Mouse (Mus musculus): Measurements from ENCODE around the gene 2210017I01Rik.

Gene 2210017I01Rik

GRCm38 (mm10) chr3:92607392-92607791 lies at the start of gene 2210017I01Rik:
Gene 2210017I01Rik, minus strand, starts transcription at chr3:92607492.
- DNase-seq (ENCODE audit: extremely low spot score), result no peak

DNA sequence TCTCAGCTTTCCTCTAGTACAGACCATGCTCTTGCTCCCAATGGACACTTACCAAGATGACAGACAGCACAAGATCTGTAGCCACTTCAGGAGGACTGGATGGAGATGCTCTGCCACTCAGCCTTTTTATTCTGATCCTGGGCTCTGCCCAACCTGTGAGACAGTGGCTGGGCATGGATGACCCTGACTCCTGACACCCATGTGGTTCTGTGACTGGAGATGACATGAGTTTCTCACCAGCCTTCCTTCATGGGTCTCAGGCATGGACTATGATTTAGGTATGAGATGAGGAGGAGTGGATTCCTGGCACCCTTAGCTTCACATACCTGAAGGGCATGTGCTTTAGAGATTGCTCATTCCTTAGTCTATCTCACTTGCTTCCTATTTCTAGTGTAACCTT lies 49.5 kb upstream of the 2210017I01Rik start, which contains the start of gene Lce1b:
TSS of gene Lce1b (minus strand) at position 101 of the 400 bp plus-strand sequence.
- no peak for DNase-seq (ENCODE audit: extremely low spot score)

DNA sequence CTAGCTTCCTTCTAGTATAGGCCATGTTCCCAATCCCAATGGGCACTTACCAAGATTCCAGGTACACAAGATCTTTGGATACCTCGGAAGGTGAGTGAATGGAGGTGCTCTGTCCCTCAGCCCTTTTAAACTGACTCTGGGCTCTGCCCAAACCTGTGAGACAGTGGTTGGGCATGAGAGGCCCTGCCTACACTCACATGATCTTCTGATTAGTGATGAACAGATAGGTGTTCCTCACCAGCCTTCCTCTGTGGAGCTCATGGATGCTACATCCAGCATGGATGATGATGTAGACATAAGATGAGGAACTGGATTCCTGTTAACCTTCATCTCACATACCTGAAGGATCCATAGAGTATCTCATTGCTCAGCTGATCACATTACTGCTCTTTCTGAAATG lies 40.9 kb upstream of the 2210017I01Rik start, which contains the start of gene Lce1a1:
TSS of gene Lce1a1 (minus strand) at position 101 of the 400 bp plus-strand sequence.
- no peak for DNase-seq (ENCODE audit: extremely low spot score)

GRCm38 (mm10) chr3:92639854-92640253 lies 32.6 kb upstream of the 2210017I01Rik start:
- DNase-seq (ENCODE audit: extremely low spot score), result no peak

GRCm38 (mm10) chr3:92638653-92638991 lies 31.3 kb upstream of the 2210017I01Rik start:
- no peak for DNase-seq (ENCODE audit: extremely low spot score)

GRCm38 (mm10) chr3:92637745-92638652 lies 30.7 kb upstream of the 2210017I01Rik start:
- DNase-seq (ENCODE audit: extremely low spot score), result no peak

GRCm38 (mm10) chr3:92621560-92621959 lies 14.3 kb upstream of the 2210017I01Rik start, which contains the start of gene Lce6a:
Gene Lce6a, minus strand, starts transcription at chr3:92621660.
- DNase-seq (ENCODE audit: extremely low spot score), result no peak

GRCm38 (mm10) chr3:92609804-92610203 lies 2.5 kb upstream of the 2210017I01Rik start:
- DNase-seq (ENCODE audit: extremely low spot score), result no peak

GRCm38 (mm10) chr3:92602169-92602568 lies 5.1 kb downstream of the 2210017I01Rik start:
- DNase-seq (ENCODE audit: extremely low spot score), result no peak

GRCm38 (mm10) chr3:92600456-92600855 lies 6.8 kb downstream of the 2210017I01Rik start:
- DNase-seq (ENCODE audit: extremely low spot score), result no peak

DNA sequence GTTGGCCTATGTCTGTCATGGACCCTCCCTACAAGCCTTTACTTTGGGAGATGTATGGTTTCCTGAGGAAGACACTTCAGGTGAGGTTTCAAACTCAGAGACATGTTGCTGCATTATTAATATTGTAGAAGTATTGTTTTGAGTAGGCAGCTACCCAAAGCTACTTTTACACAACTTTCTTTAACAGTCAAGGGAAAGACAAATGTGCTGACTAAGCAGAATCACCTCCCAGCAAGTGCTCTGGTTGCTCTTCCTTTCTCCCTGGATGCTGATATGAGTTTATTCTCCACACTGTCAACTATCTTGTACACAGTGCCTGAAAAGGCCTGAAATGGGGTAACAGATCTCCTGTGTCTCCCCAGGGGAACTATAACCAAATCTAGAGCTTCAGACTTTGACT lies 7.3 kb downstream of the 2210017I01Rik start:
- no peak for DNase-seq (ENCODE audit: extremely low spot score)

DNA sequence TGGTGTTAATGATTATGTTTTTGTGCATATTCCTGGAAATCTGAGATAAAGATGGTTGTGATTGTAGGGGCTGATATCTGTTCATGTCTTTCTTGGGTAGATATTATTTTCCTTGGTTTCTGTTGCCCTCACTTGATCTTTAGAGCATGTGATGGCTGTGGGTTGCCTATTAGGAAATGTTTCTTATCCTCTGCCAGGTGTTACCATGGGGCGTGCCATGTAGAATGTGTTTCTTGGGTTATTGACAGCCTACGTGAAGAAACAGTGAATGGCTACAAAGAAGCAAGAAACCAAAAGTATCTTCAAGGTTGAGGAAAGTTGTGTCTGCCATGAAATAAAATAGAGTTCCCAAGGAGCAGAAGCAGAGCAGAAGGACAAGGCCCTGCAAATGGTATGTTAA lies 8.9 kb downstream of the 2210017I01Rik start:
- DNase-seq (ENCODE audit: extremely low spot score), result no peak

DNA sequence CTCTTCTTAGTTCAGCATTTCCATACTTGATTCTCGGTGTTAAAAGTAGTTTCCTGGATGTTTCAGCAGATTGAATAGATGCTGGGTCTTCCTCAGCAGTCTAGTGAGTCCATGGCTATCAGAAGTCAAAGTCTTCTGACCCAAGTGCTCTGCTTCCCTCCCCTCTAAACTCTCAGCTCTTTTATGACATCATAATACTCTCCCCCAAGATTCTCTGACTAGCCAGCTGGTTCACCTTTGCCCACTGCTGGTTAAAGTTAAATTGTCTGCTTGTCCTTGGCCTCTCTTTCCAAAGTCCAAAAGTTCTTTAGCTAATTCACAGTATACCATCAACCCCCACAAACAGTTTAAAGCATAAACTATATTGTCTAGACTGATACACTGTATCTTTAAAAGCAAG lies 18.4 kb downstream of the 2210017I01Rik start, which contains the start of gene Smcp:
TSS of gene Smcp (minus strand) at position 140 of the 400 bp plus-strand sequence.
- DNase-seq (ENCODE audit: extremely low spot score), result no peak

- no peak for DNase-seq (ENCODE audit: extremely low spot score)
Observed at GRCm38 (mm10) chr3:92587190-92587589, 20.1 kb downstream of the 2210017I01Rik start.

DNA sequence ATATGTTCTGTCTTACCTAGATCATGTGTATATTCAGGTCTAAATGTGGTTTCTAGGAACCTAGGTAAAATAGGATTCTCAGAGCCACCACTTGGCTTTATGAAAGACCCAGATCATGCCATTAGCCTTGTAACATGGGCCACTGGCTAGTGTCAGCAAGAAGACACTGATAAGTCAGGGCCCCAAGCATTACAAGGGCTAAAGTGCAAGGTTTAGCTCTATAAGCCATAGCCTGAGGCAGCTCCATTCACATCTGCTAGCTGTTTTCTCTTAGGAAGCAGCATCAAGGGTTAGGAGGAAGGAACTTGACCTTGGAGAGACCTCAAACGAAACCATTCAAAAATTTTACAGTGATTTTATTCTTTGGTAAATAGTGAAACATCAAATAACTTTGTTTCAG lies 22.2 kb downstream of the 2210017I01Rik start:
- no peak for DNase-seq (ENCODE audit: extremely low spot score)

DNA sequence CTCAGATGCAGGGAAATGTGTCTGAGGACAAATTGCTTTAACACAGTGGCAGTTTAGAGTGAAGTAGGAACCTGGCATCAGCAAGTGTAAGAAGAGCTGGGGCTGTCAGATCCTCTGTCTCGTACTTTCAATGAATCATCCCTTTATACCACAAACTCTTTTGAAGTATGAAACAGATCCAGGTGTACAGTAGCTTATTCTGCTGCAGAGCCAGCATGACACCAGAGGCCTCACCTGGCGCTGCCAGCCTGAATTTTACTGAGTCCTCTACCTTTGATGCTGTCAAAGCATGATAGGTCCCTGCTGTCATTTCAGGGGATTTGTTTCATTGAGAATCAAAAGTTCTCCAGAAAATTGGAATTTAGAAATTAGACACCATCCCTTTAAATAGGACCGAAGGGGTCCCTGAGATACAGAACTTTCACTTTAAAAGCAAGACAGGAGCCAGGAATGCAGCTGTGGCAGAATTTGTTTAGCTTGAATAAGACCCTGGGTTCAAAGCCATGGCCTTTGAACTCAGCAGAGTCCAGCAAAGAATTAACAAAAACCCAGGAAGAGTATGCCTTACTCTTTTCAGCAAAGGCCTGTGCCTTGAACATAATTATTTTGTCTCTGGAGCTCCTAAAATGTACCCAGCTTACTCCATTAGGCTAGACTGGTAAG lies 24.0 kb downstream of the 2210017I01Rik start:
- no peak for DNase-seq (ENCODE audit: extremely low spot score)

- no peak for DNase-seq (ENCODE audit: extremely low spot score)
Observed at GRCm38 (mm10) chr3:92579508-92579907, 27.8 kb downstream of the 2210017I01Rik start.

- DNase-seq (ENCODE audit: extremely low spot score), result no peak
Observed at GRCm38 (mm10) chr3:92578652-92579413, 28.5 kb downstream of the 2210017I01Rik start.

DNA sequence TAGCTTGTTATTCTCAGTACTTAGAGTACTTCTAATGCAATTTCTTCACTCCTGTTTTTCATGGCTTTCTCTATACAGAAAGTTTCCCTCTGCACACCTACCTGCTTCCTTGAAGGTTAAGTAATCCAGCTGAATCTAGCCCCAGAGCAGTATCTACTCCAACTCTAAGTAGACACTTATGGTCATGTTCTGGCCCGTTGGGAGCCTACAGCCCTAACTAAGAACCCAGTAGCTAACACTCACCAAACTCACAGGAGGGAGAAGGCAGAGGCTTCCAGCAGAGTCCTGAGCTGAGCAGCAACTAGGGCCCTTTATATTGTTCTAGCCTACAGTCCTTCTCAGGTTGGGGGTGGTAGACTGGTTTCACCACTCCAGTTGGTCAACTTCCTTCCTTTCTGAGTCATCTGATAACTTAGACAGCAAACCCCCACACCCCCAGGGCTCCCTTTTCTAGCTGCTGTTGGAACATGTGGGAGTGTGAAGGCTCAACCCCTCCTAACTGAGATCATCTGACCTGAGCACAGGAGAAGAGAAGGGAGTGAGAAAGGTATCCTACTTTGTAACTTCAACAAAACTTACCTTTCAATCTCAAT lies 33.7 kb downstream of the 2210017I01Rik start, which contains the start of gene Ivl:
TSS of gene Ivl (minus strand) at position 287 of the 593 bp plus-strand sequence.
- no peak for DNase-seq (ENCODE audit: extremely low spot score)

DNA sequence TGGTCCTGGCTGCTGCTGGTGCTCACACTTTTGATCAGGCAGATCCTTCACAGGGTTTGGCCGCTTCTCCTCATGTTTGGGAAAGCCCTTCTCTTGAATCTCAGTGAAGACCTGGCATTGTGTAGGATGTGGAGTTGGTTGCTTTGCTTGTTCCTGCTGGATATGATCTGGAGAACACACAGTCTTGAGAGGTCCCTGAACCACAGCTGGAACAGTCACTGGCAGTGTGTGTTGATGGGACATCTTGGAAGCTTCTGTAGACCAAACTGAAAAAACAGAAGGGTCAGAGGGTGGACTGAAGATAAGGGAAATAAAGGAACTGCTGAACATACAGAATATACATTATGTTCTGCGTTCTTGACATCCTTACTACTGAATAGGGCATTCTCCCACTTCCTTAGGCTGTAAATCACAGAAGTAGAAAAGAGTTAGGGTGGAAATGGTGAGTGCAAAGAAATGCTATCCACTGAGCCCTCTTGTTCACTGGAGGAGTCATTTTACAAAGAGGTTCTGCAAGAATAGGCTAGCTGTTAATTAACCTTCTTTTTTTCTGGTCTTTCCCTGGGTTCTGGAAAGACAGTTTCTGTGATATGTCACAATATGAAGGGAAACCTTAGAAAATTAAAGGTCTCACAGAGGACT lies 34.7 kb downstream of the 2210017I01Rik start:
- DNase-seq (ENCODE audit: extremely low spot score), result no peak

- DNase-seq (ENCODE audit: extremely low spot score), result no peak
Observed at GRCm38 (mm10) chr3:92568752-92569151, 38.5 kb downstream of the 2210017I01Rik start.
